ENCODE assay signal across 9 mouse cellular contexts in genomic region chr8:70674716-70675115, GRCm38 (mm10). TPM values are rescaled to one million over a fixed set of nuclear protein-coding genes. Genes with fewer than 3 reads are reported as not detected.
DNase-seq lines count a peak whose midpoint lies in the region; ATAC-seq and TF ChIP-seq lines count a peak whose summit lies in the region.
"Had no signal": no experiment of that assay in that cellular context is flagged by ENCODE, and none has a peak within 500 bp of the region (broad histone marks: within the 10 kb centered on the region; RNA-seq: fewer than 3 reads in every experiment).

No protein-coding gene starts in this region.

- no peak for TF ChIP-seq POLR2A in lung, adult 2 months (IDR thresholded peaks at IDR 0.05; ENCODE audit: borderline replicate concordance, extremely low read depth, low read depth, low read length)

- H3K4me2 ChIP-seq in lung, embryonic 15.5 days, result no peak overlapping the region
- peak overlapping the region; percentile 85 for H3K4me2 ChIP-seq in hindbrain, embryonic 16.5 days (ENCODE audit: low read length)
- no peak overlapping the region for H3K4me2 ChIP-seq in midbrain, postnatal 0 days (ENCODE audit: low read depth, low read length, poor library complexity, severe bottlenecking)

- H3K36me3 ChIP-seq in lung, embryonic 15.5 days, result peaks cover 21% of the 10 kb centered on the region
- no peaks in the 10 kb centered on the region; the same call in 1 of the 2 replicates for H3K36me3 ChIP-seq in hindbrain, embryonic 16.5 days (ENCODE audit: control insufficient read depth, insufficient read depth, low read length)
- peaks cover 17% of the 10 kb centered on the region; the same call in 1 of the 2 replicates for H3K36me3 ChIP-seq in midbrain, postnatal 0 days (ENCODE audit: insufficient read depth, low read length)

- H3K27ac ChIP-seq in lung, embryonic 15.5 days, result peak overlapping the region; percentile 96
- H3K27ac ChIP-seq in hindbrain, embryonic 16.5 days (ENCODE audit: low read depth, low read length), result peak overlapping the region; percentile 12; the same call in 1 of the 2 replicates
- no peak overlapping the region; the same call in 1 of the 2 replicates for H3K27ac ChIP-seq in midbrain, postnatal 0 days (ENCODE audit: low read depth, low read length)

- no peak overlapping the region for H3K9ac ChIP-seq in lung, embryonic 15.5 days
- H3K9ac ChIP-seq in hindbrain, embryonic 16.5 days (ENCODE audit: low read depth, low read length), result no peak overlapping the region; the same call in 1 of the 2 replicates
- 0 out of 2 replicates have a peak overlapping the region, but pooled peaks have one; percentile 62 for H3K9ac ChIP-seq in midbrain, postnatal 0 days (replicated peaks; ENCODE audit: low read length, poor library complexity, severe bottlenecking)

- no peaks in the 10 kb centered on the region for H3K27me3 ChIP-seq in lung, embryonic 15.5 days
- H3K27me3 ChIP-seq in hindbrain, embryonic 16.5 days (replicated peaks; ENCODE audit: control insufficient read depth, insufficient read depth, low read length), result no peaks in the 10 kb centered on the region
- H3K27me3 ChIP-seq in midbrain, postnatal 0 days (ENCODE audit: insufficient read depth, low read length), result no peaks in the 10 kb centered on the region

- TF ChIP-seq CTCF in lung, adult 2 months (IDR thresholded peaks at IDR 0.05; ENCODE audit: insufficient read depth, low read length), result no peak
- no peak for TF ChIP-seq CTCF in midbrain, postnatal 0 days (IDR thresholded peaks at IDR 0.05)

- intact Hi-C loops in left cerebral cortex, postnatal 36 days (cut with DNase I), result no loop called here

- DNase-seq in lung, adult 2 months, result no peak
- DNase-seq in ZHBTc4 (ENCODE audit: low read depth, low spot score), result peak; percentile 47
- DNase-seq in midbrain, postnatal 0 days (ENCODE audit: low spot score), result no peak
- DNase-seq in left cerebral cortex, adult 9 months (ENCODE audit: low spot score in 2 of 2), result no peak
- no peak for DNase-seq in left cerebral cortex, postnatal 36 days (ENCODE audit: low spot score in 2 of 2)

- H3K4me3 ChIP-seq in lung, embryonic 15.5 days, result no peak overlapping the region
- H3K4me3 ChIP-seq in lung, adult 2 months (replicated peaks; ENCODE audit: extremely low read depth, low read depth, low read length), result no peak overlapping the region
- no peak overlapping the region for H3K4me3 ChIP-seq in hindbrain, embryonic 16.5 days (ENCODE audit: low read length)
- no peak overlapping the region for H3K4me3 ChIP-seq in midbrain, postnatal 0 days (ENCODE audit: low read depth, low read length)

- no peak for ATAC-seq in lung, embryonic 15.5 days (ENCODE audit: borderline replicate concordance, extremely low read depth, low FRiP score, low TSS enrichment)
- ATAC-seq in hindbrain, embryonic 16.5 days, result no peak
- no peak for ATAC-seq in midbrain, postnatal 0 days (ENCODE audit: low FRiP score)
- no peak for ATAC-seq in activated CD4-positive, CD25-positive, alpha-beta regulatory T cell, adult 4 months

- peaks cover 26% of the 10 kb centered on the region for H3K4me1 ChIP-seq in lung, embryonic 15.5 days
- peaks cover 24% of the 10 kb centered on the region for H3K4me1 ChIP-seq in lung, adult 2 months (ENCODE audit: control insufficient read depth, insufficient read depth, low read length)
- H3K4me1 ChIP-seq in hindbrain, embryonic 16.5 days (ENCODE audit: control insufficient read depth, insufficient read depth, low read depth, low read length), result peaks cover 12% of the 10 kb centered on the region
- peaks cover 8% of the 10 kb centered on the region; the same call in 1 of the 2 replicates for H3K4me1 ChIP-seq in midbrain, postnatal 0 days (ENCODE audit: insufficient read depth, low read length)

- WGBS in lung, embryonic 15.5 days, result 78% methylated on average over 4 of the region's 4 CpGs
- 64% methylated on average over 4 of the region's 4 CpGs for WGBS in lung, adult 2 months
- WGBS in hindbrain, embryonic 16.5 days, result 94% methylated on average over 4 of the region's 4 CpGs
- 93% methylated on average over 4 of the region's 4 CpGs for WGBS in midbrain, postnatal 0 days

- no peaks in the 10 kb centered on the region for H3K9me3 ChIP-seq in lung, embryonic 15.5 days
- H3K9me3 ChIP-seq in hindbrain, embryonic 16.5 days (ENCODE audit: control insufficient read depth, low read length), result no peaks in the 10 kb centered on the region
- no peaks in the 10 kb centered on the region for H3K9me3 ChIP-seq in midbrain, postnatal 0 days (ENCODE audit: low read length)

RNA-seq across cellular contexts. Expression of gene Lsm4, which starts 1.7 kb away (rescaled TPM):
- 268 and 320 TPM in 2 replicates for polyA plus RNA-seq in lung, embryonic 15.5 days (2015; fragmentation: Nextera tagmentation; extraction: Ambion mirVana)
- polyA plus RNA-seq in lung, adult 2 months (2012; rRNA removed), result 75.2 and 76.3 TPM in 2 replicates
- 168 and 169 TPM in 2 replicates for polyA plus RNA-seq in hindbrain, embryonic 16.5 days (2015; fragmentation: Nextera tagmentation; extraction: Ambion mirVana)
- 140 and 312 TPM in 2 replicates for total RNA-seq in midbrain, postnatal 0 days (2014; rRNA removed)
- 157 and 169 TPM in 2 replicates for polyA plus RNA-seq in midbrain, postnatal 0 days (2015; fragmentation: Nextera tagmentation; extraction: Ambion mirVana)
- 100 to 1,000 TPM; 115 to 120 TPM for polyA plus RNA-seq in activated CD4-positive, CD25-positive, alpha-beta regulatory T cell, adult 4 months (2017; shearing (Covaris generic))
- total RNA-seq in left cerebral cortex, postnatal 36 days (2021), result 10 to 100 TPM; 59.1 to 69.8 TPM

RNA-seq across cellular contexts. Expression of gene Pgpep1, which starts 14.5 kb away (rescaled TPM):
- polyA plus RNA-seq in lung, embryonic 15.5 days (2015; fragmentation: Nextera tagmentation; extraction: Ambion mirVana), result 38.5 and 47.7 TPM in 2 replicates
- polyA plus RNA-seq in lung, adult 2 months (2012; rRNA removed), result 32.2 and 33.7 TPM in 2 replicates
- 78.3 and 87.6 TPM in 2 replicates for polyA plus RNA-seq in hindbrain, embryonic 16.5 days (2015; fragmentation: Nextera tagmentation; extraction: Ambion mirVana)
- 40.2 and 60.6 TPM in 2 replicates for total RNA-seq in midbrain, postnatal 0 days (2014; rRNA removed)
- 37.6 and 50.6 TPM in 2 replicates for polyA plus RNA-seq in midbrain, postnatal 0 days (2015; fragmentation: Nextera tagmentation; extraction: Ambion mirVana)
- 1 to 10 TPM; 7.1 to 7.4 TPM for polyA plus RNA-seq in activated CD4-positive, CD25-positive, alpha-beta regulatory T cell, adult 4 months (2017; shearing (Covaris generic))
- 10 to 100 TPM; 11.6 to 17.2 TPM for total RNA-seq in left cerebral cortex, postnatal 36 days (2021)

RNA-seq across cellular contexts. Expression of gene Jund, which starts 24.0 kb away (rescaled TPM):
- 49.7 TPM in 2 replicates for polyA plus RNA-seq in lung, embryonic 15.5 days (2015; fragmentation: Nextera tagmentation; extraction: Ambion mirVana)
- polyA plus RNA-seq in lung, adult 2 months (2012; rRNA removed), result 378 and 717 TPM in 2 replicates
- 60.0 and 69.0 TPM in 2 replicates for polyA plus RNA-seq in hindbrain, embryonic 16.5 days (2015; fragmentation: Nextera tagmentation; extraction: Ambion mirVana)
- total RNA-seq in midbrain, postnatal 0 days (2014; rRNA removed), result 470 and 553 TPM in 2 replicates
- polyA plus RNA-seq in midbrain, postnatal 0 days (2015; fragmentation: Nextera tagmentation; extraction: Ambion mirVana), result 91.0 and 99.3 TPM in 2 replicates
- polyA plus RNA-seq in activated CD4-positive, CD25-positive, alpha-beta regulatory T cell, adult 4 months (2017; shearing (Covaris generic)), result 10 to 100 TPM; 12.5 to 20.0 TPM
- total RNA-seq in left cerebral cortex, postnatal 36 days (2021), result 100 to 1,000 TPM; 219 to 272 TPM

RNA-seq across cellular contexts. Expression of gene Iqcn, which starts 28.5 kb away (rescaled TPM):
- polyA plus RNA-seq in lung, embryonic 15.5 days (2015; fragmentation: Nextera tagmentation; extraction: Ambion mirVana), result 0.02 TPM in 1 of 2 replicates, not detected in the other
- 0.03 TPM in 1 of 2 replicates, not detected in the other for polyA plus RNA-seq in lung, adult 2 months (2012; rRNA removed)
- polyA plus RNA-seq in hindbrain, embryonic 16.5 days (2015; fragmentation: Nextera tagmentation; extraction: Ambion mirVana), result 0.10 TPM in 1 of 2 replicates, not detected in the other
- total RNA-seq in midbrain, postnatal 0 days (2014; rRNA removed), result 0.22 TPM in 1 of 2 replicates, not detected in the other
- polyA plus RNA-seq in midbrain, postnatal 0 days (2015; fragmentation: Nextera tagmentation; extraction: Ambion mirVana), result 0.06 and 0.07 TPM in 2 replicates
- polyA plus RNA-seq in activated CD4-positive, CD25-positive, alpha-beta regulatory T cell, adult 4 months (2017; shearing (Covaris generic)), result not detected
- total RNA-seq in left cerebral cortex, postnatal 36 days (2021), result under 1 TPM; 0.10 to 0.34 TPM
- polyA plus RNA-seq: neural tube, embryonic 11.5 days had no signal

RNA-seq across cellular contexts. Expression of gene Gdf15, which starts 42.5 kb away (rescaled TPM):
- 0.31 and 0.45 TPM in 2 replicates for polyA plus RNA-seq in lung, embryonic 15.5 days (2015; fragmentation: Nextera tagmentation; extraction: Ambion mirVana)
- polyA plus RNA-seq in lung, adult 2 months (2012; rRNA removed), result 5.4 and 6.6 TPM in 2 replicates
- polyA plus RNA-seq in hindbrain, embryonic 16.5 days (2015; fragmentation: Nextera tagmentation; extraction: Ambion mirVana), result 0.11 and 0.48 TPM in 2 replicates
- total RNA-seq in midbrain, postnatal 0 days (2014; rRNA removed), result 0.22 and 1.8 TPM in 2 replicates
- 0.26 and 0.32 TPM in 2 replicates for polyA plus RNA-seq in midbrain, postnatal 0 days (2015; fragmentation: Nextera tagmentation; extraction: Ambion mirVana)
- polyA plus RNA-seq in activated CD4-positive, CD25-positive, alpha-beta regulatory T cell, adult 4 months (2017; shearing (Covaris generic)), result not detected
- not detected for total RNA-seq in left cerebral cortex, postnatal 36 days (2021)
